Mouse (Mus musculus) forebrain, embryonic 15.5 days (tissue): ENCODE data around the gene Tshr. TPM values are rescaled to one million over a fixed set of nuclear protein-coding genes. Genes with fewer than 3 reads are reported as not detected.
A peak's percentile ranks its signal among the peaks of the same experiment; 100 is the strongest.

Experiments
- ATAC-seq: fragments of 200-750 bp; cut with Nextera tagmentation; replicated peaks from 2 replicates; pipeline ENCODE4 v1.8.0; 2017; ENCODE audit warnings: mild to moderate bottlenecking, moderate TSS enrichment, moderate library complexity
- H3K27ac ChIP-seq: fragments of 300-500 bp; sonication (generic); replicated peaks from 2 replicates; pipeline ENCODE4 v1.5.1; 2015; ENCODE audit warnings: mild to moderate bottlenecking, inconsistent platforms
- H3K27me3 ChIP-seq: fragments of 300-500 bp; sonication (generic); 2 replicates; pipeline ENCODE4 v1.6.1; 2015; ENCODE audit warnings: inconsistent platforms
- H3K36me3 ChIP-seq: fragments of 300-500 bp; sonication (generic); 2 replicates; pipeline ENCODE4 v1.6.1; 2015; ENCODE audit warnings: mild to moderate bottlenecking, inconsistent platforms
- H3K4me1 ChIP-seq: fragments of 300-500 bp; sonication (generic); 2 replicates; pipeline ENCODE4 v1.6.1; 2015; ENCODE audit warnings: inconsistent platforms
- H3K4me2 ChIP-seq: fragments of 300-500 bp; sonication (generic); replicated peaks from 2 replicates; pipeline ENCODE4 v1.6.1; 2015; ENCODE audit warnings: mild to moderate bottlenecking, inconsistent platforms
- H3K4me3 ChIP-seq: fragments of 300-500 bp; sonication (generic); 2 replicates; pipeline ENCODE4 v1.5.1; 2015; ENCODE audit warnings: mild to moderate bottlenecking, inconsistent platforms
- H3K9ac ChIP-seq: fragments of 300-500 bp; sonication (generic); replicated peaks from 2 replicates; pipeline ENCODE4 v1.6.1; 2015; ENCODE audit warnings: mild to moderate bottlenecking, inconsistent platforms
- H3K9me3 ChIP-seq: fragments of 300-500 bp; sonication (generic); 2 replicates; pipeline ENCODE4 v1.6.1; 2016; ENCODE audit warnings: inconsistent platforms
- whole genome bisulfite sequencing: fragments of 180-500 bp; shearing (Covaris S2); methylation state at CpG from one replicate; pipeline ENCODE4 v1.1.7; 2015; ENCODE audit warnings: mixed read lengths; 5-methylcytosine and 5-hydroxymethylcytosine counted together
- polyA plus RNA-seq: library from polyadenylated mRNA; unstranded; fragments of >200 nt; fragmentation: Nextera tagmentation; extraction: Ambion mirVana; gene quantifications from 2 replicates; pipeline ENCODE4 v1.2.1, GENCODE M21; 2015

Tshr gene
- polyA plus RNA-seq, 1 experiment from 2014 or later, result 1.1 TPM

- ATAC-seq, result peak; percentile 80
- H3K4me2 ChIP-seq, result peak within 1 kb of the TSS; percentile 57
- H3K9ac ChIP-seq, result peak within 1 kb of the TSS; percentile 100
- no peaks in the 10 kb centered on the region for H3K9me3 ChIP-seq
- WGBS, result under 1% methylated on average over 65 of the region's 99 CpGs
- H3K27me3 ChIP-seq, result no peaks in the 10 kb centered on the region
- H3K4me3 ChIP-seq, result peak within 1 kb of the TSS; percentile 97
- peaks cover 7% of the 10 kb centered on the region for H3K36me3 ChIP-seq
- H3K4me1 ChIP-seq, result peaks cover 16% of the 10 kb centered on the region
- peak within 1 kb of the TSS; percentile 100 for H3K27ac ChIP-seq
Observed at GRCm38 (mm10) chr12:91589847-91590690, 205.7 kb downstream of the Tshr start, which contains the start of gene Gtf2a1. Gene Gtf2a1 (minus strand): TSS chr12:91590487.

GRCm38 (mm10) chr12:91590716-91591115, 206.4 kb downstream of the Tshr start:
- peak overlapping the region; percentile 100 for H3K27ac ChIP-seq
- no peak for ATAC-seq
- peak overlapping the region; percentile 97 for H3K4me3 ChIP-seq
- no peaks in the 10 kb centered on the region for H3K9me3 ChIP-seq
- peak overlapping the region; percentile 100 for H3K9ac ChIP-seq
- 27% methylated on average over 6 of the region's 6 CpGs for WGBS
- peaks cover 3% of the 10 kb centered on the region for H3K36me3 ChIP-seq
- peak overlapping the region; percentile 56 for H3K4me2 ChIP-seq
- no peaks in the 10 kb centered on the region for H3K27me3 ChIP-seq
- peaks cover 16% of the 10 kb centered on the region for H3K4me1 ChIP-seq

DNA sequence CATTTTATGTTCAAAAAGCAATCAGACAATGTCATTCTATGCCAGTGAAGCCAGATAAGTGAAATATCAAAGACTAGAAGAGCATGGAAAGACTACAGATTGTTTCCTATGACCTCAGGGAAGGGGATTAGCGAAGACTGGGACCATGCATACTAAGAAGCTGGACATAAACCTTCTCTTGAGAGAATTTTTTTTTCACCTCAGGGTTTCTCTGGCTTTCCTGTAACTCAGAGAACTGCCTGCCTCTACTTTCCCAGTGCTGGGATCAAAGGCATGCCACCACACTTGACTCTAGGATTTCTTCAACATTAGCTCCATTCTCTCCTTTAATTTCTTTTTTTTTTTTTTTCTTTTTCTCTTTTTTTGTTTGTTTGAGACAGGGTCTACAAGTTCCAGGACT, 206.8 kb downstream of the Tshr start:
- H3K36me3 ChIP-seq, result no peaks in the 10 kb centered on the region
- H3K27me3 ChIP-seq, result no peaks in the 10 kb centered on the region
- H3K9me3 ChIP-seq, result no peaks in the 10 kb centered on the region
- peaks cover 16% of the 10 kb centered on the region for H3K4me1 ChIP-seq
- H3K4me2 ChIP-seq, result peak overlapping the region; percentile 56
- peak overlapping the region; percentile 100; the same call in 1 of the 2 replicates for H3K9ac ChIP-seq
- H3K4me3 ChIP-seq, result no peak overlapping the region
- 59% methylated on average over 1 of the region's 1 CpGs for WGBS
- H3K27ac ChIP-seq, result no peak overlapping the region
- ATAC-seq, result no peak

DNA sequence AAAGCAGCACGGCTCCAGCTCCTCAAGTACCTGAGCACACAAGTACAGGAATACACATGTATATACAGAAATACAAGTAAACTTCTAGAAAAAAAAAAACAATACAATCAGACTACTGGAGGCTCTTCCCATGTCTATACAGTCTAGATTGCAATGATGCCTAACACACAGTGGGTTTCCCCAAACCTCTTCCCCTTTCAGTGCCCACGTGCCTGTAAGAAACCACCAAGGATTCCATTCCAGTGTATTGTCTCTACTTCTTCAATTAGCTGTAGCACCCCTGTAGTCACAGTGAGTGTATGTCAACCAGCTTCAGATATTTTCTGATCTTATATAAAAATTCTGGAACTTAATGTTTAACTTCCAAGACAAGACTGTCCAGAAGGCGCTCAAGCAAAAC, 207.8 kb downstream of the Tshr start:
- peaks cover 11% of the 10 kb centered on the region for H3K4me1 ChIP-seq
- ATAC-seq, result no peak
- H3K36me3 ChIP-seq, result no peaks in the 10 kb centered on the region
- H3K9ac ChIP-seq, result no peak overlapping the region
- no peak overlapping the region for H3K4me3 ChIP-seq
- 96% methylated on average over 3 of the region's 3 CpGs for WGBS
- no peak overlapping the region for H3K4me2 ChIP-seq
- no peaks in the 10 kb centered on the region for H3K9me3 ChIP-seq
- no peak overlapping the region for H3K27ac ChIP-seq
- H3K27me3 ChIP-seq, result no peaks in the 10 kb centered on the region

Other genes starting within 250 kb of the Tshr start
- 6.3 and 7.1 TPM in 2 replicates for gene Cep128, start 154 bp upstream of the Tshr start, polyA plus RNA-seq
- gene Gtf2a1, start 205.9 kb downstream of the Tshr start, polyA plus RNA-seq, result 68.6 and 71.1 TPM in 2 replicates